Mouse (Mus musculus) frontal cortex, postnatal 25 days (tissue): ENCODE measurements around the gene Raly.
"Not testable (repeated sequence)": the region's sequence is repeated elsewhere in the genome, so short reads cannot be mapped to it uniquely, and the experiment has no call there.

Experiments
- DNase-seq, 2 experiments: peaks; one replicate each; pipeline ENCODE4 v3.0.0; 2022; ENCODE audit warnings: low spot score in 2 of 2

The Raly gene

GRCm38 (mm10) chr2:154836537-154836936, 45.6 kb downstream of the Raly start:
- no peak for DNase-seq

DNA sequence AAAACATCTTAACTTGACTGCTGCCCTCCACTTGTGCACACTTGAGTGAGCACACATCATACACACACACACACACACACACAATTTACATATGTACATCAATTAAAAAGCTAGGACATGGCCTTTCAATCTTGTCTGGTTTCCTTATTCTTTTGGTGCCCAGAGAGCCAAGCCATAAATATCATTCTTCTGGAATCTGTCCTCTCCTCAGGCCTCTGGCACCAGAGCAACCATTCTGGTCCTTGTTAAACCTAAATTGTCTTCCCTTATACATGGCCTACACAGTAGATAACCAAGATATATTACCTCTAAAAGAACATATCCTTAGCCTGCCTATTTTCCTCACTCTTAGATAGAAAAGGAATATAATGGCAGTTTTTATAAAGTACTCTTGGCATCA, 57.2 kb downstream of the Raly start:
- no peak for DNase-seq

DNA sequence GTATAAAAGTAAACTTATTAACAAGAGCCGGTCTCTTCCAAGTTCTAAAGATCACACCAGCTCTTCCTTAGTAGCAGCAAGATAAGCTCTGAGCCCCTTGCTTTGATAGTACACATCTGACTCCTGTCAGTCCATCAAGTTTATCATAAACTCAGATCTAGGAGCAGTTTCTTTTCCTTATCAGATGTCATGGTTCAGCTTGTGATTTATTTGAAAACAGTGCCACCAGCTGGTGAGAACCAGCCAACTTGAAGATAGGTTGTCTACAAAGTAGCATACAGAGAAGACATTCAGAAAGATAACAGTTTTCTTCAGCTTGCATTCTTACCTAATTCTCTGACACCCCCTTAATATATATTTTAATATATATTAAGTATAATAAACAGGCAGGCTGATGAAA, 64.5 kb downstream of the Raly start:
- DNase-seq = peak; percentile 37 to 47

GRCm38 (mm10) chr2:154863672-154864071, 72.8 kb downstream of the Raly start:
- DNase-seq = no peak

DNA sequence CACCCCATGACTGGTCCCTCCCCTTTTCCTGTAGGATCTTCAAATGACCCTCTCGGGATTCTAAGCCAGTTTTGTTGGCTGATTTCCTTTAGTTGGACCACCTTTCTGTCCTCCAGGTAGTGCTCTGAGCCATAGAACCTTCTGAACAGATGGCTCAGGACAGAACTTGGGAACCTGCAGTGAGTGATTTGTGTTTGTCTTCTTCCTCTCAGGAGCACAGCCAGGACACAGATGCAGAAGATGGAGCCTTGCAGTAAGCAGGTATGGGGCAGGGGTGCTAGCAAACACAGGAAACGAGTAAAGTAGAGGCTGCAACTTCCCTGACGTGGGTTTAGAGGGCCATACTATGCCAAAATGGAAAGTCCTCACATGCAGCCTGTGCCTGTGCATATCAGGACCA, 74.8 kb downstream of the Raly start:
- DNase-seq = no peak

DNA sequence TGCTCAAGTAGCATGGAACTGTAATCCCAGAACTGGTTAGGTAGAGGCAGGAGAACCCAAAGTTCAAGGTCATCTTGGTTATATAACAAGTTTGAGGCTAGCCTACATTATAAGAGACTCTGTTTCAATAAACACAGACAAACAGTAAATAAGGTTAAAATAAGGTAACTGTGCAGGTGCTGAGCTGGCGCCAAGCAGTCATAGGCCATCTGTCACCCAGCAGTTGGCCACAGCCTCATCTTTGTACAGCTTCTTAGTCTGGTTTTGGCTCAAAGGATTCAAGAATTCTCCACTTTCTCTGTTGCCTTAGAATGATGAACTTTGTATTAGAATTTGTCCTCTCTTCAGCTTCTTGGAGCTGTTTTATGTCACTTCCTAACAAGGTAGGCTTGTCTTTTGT, 77.2 kb downstream of the Raly start:
- no peak for DNase-seq

DNA sequence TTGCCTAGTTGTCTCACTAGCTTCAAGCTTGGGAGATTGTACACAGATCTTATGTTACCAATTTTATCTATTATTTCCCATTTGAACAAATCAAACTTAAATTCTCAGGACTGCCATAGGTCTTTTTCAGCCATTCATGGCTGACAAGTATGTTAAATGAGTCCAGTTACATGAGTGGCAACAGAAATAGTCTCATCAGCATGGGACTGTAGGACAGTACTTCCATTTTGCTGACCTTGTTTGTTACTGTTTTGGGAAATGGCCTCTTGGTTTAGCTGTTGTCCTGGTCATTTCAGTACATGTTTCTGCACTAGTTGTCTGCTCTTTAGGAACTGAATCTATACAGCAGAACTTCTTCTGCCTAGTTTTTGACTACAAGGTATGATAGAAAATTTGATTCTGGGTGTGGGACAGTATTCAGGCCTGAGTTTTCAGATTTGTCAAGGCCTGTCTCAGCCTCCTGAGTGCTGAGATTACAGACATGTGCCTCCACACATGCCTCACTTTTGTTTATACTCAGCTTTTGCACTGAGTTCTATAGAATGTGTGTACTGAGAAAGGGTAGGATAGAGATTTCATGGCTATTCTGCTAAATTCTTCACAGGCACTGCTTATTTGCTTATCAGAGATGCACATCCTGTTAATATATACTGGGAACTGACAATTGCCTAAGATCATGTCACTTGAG, 79.2 kb downstream of the Raly start:
- DNase-seq = no peak

DNA sequence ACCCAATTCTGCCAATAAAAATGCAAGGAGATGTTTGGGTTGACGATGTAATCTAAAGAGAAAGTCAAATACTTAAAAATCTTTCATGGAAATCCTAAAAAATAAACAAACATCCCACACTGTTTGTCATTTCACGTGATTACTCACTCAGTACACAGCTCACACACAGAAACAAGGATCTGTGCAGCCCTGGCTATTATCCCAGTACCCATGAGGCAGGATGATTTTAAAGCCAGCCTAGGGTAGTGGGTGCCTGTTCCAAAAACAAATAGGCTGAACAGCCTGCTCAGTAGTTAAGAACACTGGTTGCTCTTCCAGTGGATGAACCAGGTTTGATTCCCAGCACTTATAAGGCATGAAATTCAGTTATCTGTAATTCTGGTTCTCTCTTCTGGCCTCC, 85.7 kb downstream of the Raly start:
- DNase-seq = no peak

DNA sequence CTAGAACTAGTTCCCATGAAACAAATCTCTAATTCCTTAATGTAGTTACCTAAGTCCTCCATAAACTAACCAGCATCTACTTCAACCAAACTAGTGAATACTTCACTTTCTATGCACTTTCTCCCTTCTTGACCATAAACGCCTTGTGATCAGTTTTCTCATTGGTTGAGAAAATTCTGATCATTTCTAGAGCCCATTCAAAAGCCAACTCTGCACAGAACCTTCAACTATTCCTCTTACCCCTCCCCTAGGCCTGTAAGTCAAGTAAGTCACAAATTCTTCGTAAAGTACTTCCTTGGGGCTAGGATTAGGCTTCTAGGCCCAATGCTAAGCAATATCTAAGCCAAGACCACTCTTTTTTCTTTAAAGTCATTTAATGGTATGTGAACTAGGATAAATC, 100.7 kb downstream of the Raly start:
- no peak for DNase-seq

DNA sequence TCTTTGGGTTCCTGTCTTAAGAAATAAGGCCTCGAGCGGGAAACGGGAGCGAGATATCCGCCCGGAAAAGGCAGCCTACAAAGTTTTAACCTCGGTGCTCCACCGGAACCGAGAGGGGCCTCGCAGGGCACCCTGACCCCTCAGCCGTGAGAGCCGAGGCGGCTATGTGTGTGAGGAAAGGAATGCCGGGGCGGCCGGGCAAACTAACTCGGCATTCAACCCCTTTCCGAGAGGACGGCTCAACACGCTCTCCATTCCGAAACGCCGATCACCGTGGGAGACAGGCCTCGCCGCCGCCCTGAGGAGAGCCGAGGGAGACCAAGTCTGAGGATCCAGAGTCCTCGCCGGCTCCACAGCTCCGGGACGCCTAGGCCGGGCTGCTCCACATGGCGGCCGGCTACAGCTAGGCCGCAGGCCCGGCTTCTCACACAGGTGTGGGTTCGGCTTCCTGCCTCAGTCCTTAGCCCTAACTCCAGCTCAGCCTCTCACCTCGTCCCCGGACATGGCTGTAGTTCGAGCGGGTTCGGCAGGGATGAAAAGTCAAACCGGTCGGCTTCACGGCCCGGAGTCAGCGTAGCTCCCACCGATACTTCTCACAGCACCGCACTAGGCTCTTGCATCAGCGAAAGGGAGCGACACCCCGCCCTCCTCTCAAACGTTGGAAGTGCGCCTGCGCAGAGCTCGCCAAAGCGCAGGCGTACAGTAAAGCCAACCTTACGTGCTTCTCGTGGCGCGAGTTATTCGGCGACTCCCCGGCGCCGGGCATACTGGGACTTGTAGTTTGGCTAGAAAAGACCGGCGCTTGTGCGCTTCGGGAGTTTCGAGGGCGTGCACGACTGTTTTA, 101.5 kb downstream of the Raly start, which contains the start of gene Eif2s2:
Gene Eif2s2 (minus strand): TSS at position 735 of the 844 bp plus-strand sequence.
- DNase-seq = peak; percentile 91

DNA sequence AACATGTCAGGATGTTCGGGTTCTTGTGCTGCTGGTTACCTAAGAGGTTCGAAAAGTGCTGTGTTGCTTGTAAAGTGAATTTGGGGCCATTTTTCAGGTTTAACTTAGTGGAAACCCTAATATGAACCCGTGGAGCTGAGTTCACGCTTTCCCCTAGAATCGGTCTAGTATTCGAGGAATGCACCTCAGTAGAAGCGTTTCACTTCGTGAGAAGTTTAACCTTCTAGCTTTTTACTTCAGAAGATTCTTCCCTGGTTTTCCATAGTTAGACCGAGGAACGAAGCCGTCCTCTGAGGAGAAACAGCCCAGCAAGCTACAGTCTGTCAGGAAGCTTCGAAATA, 102.1 kb downstream of the Raly start:
- no peak for DNase-seq

DNA sequence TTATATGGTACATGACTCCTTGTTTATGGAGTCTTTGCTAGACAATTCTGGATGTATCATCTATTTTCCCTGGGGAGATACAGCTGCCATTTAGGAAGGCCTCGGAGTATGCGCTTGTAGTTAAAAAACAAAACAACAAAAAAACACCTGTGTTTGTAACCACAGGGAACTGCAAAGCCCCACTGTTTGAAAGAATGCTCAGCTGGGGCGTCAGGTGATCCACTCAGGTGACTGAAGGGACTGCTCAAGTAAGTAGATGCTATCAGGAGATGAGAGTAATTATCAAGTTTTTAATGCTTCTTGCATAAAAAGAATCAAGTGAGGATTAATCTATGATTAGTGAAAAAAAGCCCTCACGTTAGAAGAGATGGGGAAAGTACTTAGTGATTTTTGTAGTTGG, 102.7 kb downstream of the Raly start:
- no peak for DNase-seq

- not testable (repeated sequence) for DNase-seq
These were observed 108.1 kb downstream of the Raly start for GRCm38 (mm10) chr2:154899004-154899403.

- not testable (repeated sequence) for DNase-seq
These were observed 108.5 kb downstream of the Raly start for GRCm38 (mm10) chr2:154899412-154899811.

DNA sequence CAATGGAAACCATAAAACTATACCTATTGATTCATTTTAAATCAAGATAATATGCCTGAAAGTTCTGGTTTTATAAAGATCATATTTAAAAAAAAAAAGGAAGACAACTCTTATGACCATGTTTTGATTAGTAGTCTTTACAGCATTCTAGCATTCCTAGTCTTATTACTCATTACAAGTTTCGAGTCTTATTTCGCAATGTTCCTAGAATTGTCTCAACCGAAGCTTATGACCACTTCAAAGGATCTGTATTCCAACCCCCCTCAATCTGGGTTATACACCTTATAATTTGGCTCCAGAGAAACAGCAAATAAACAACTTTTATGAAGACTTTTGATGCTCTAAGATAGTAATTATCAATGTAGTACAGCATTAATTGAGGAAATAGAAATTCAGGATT, 111.2 kb downstream of the Raly start:
- DNase-seq = no peak

DNA sequence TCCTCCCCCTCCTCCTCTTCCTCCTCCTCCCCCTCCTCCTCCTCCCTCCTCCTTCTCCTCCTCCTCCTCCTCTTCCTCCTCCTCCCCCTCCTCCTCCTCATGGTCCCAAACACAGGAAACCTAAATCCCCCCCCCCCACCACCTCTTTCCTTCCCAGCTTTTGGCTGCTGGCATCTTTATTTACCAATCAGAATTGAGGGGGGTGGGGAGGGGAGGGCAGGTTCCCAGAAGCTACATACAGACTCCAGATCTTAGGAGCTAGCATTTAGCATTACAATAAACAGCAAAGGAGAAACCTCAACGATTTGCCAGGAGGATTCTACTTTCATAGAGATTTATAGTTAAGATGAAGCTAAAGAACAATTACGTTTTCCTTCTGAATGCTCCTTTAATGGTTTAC, 114.9 kb downstream of the Raly start:
- DNase-seq = no peak

- not testable (repeated sequence) for DNase-seq
These were observed 117.3 kb downstream of the Raly start for GRCm38 (mm10) chr2:154908223-154908622.

- DNase-seq = no peak
These were observed 118.9 kb downstream of the Raly start for GRCm38 (mm10) chr2:154909789-154910188.

DNA sequence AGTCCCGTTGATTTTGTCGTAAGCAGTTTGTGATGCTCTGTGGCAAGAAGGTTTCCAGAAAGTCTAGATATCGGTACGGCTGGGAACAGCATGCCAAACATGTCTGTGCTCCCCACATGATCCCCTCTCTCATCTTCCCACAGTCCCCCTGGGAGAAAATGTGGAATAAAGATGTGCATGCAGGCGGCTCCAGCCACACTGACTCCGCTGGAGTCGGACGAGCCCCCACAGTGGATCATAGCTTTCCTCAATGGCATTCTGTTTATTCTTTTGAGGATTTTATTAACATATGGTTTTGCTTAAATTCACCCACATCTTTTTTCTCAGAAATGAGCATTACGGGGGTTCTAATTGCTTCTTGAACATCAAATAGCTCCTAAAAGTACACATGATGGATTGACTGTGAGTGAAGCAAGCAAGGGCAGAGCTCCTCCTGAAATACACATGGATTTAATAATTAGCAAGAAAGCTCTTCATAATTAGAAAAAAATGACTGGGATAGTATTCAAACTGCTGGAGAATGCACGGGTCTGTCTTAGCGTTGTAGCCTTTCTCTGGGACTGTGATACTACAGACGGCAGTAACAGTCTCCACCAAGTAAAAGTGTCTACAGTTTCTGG, 125.1 kb downstream of the Raly start:
- no peak for DNase-seq

- DNase-seq = no peak
These were observed 125.7 kb downstream of the Raly start for GRCm38 (mm10) chr2:154916547-154916946.
